Comparison of ENCODE assay signal across 12 mouse cellular contexts in genomic region chr15:96831256-96831655, GRCm38 (mm10).
"Had no signal": no experiment of that assay in that cellular context is flagged by ENCODE, and none has a peak within 500 bp of the region (broad histone marks: within the 10 kb centered on the region; RNA-seq: fewer than 3 reads in every experiment).

No protein-coding gene starts in this region.

- H3K4me2 ChIP-seq: lung, embryonic 14.5 days; midbrain, embryonic 12.5 days; neural tube, embryonic 12.5 days; stomach, embryonic 15.5 days had no signal

- H3K36me3 ChIP-seq: midbrain, embryonic 10.5 days; midbrain, embryonic 12.5 days; neural tube, embryonic 12.5 days; stomach, embryonic 15.5 days had no signal

- H3K27me3 ChIP-seq: midbrain, embryonic 12.5 days; neural tube, embryonic 12.5 days; stomach, embryonic 15.5 days had no signal

- H3K4me1 ChIP-seq: midbrain, embryonic 10.5 days; midbrain, embryonic 12.5 days; neural tube, embryonic 12.5 days; stomach, embryonic 15.5 days had no signal

- H3K27ac ChIP-seq: midbrain, embryonic 10.5 days; midbrain, embryonic 12.5 days; neural tube, embryonic 12.5 days; stomach, embryonic 15.5 days; stomach, postnatal 0 days had no signal

- DNase-seq: lung, adult 18-20 months; midbrain, embryonic 14.5 days; right cerebral cortex, postnatal 14 days; thymus, adult 2 months; thymus, postnatal 25 days; thymus, postnatal 4 days had no signal

- H3K4me3 ChIP-seq: midbrain, embryonic 10.5 days; midbrain, embryonic 12.5 days; neural tube, embryonic 12.5 days; stomach, embryonic 15.5 days had no signal
